Mouse (Mus musculus): ENCODE results near the gene Pip4k2c. TPM values are rescaled to one million over a fixed set of nuclear protein-coding genes. Genes with fewer than 3 reads are reported as not detected.

The Pip4k2c gene
- 16.9 and 17.3 TPM in 2 replicates for polyA plus RNA-seq (2015; fragmentation: Nextera tagmentation; extraction: Ambion mirVana)

DNA sequence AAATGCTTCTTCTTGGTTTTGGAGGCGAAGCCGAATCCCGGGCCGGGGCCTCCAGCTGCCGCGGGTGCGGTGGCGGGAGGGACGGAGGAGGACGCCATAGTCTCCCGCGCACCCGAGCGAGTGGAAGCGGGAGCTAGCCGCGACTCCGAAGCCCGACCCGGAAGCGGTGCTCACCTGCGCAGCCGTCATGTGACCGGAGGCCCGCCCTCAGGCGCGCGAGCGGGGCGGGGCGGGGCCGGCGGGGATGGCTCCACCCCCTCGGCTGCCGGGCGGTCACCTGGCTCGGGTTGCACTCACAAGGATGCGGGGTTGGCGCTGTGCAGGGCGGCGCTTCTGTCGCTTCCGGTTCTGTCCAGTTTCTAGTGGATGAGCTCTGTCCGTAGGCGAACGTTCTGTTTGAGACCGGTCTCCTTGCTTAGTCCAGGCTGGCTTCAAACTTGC is at the start of gene Pip4k2c:
Gene Pip4k2c, minus strand, starts transcription at position 172 of the 441 bp plus-strand sequence.
- Histone ChIP-seq H3K36me3 (peaks cover 21% of the 10 kb centered on the region), H3K9me3 (no peaks in the 10 kb centered on the region), H3K4me1 (replicated peaks) (peaks cover 15% of the 10 kb centered on the region), H3K9ac (replicated peaks) (peak within 1 kb of the TSS; percentile 81), H3K4me3 (replicated peaks) (peak within 1 kb of the TSS; percentile 68), H3K27ac (no peak within 1 kb of the TSS), H3K4me2 (replicated peaks) (peak within 1 kb of the TSS; percentile 81), H3K27me3 (no peaks in the 10 kb centered on the region)
- under 1% methylated on average over 47 of the region's 47 CpGs for WGBS
- peak; percentile 96 for ATAC-seq

DNA sequence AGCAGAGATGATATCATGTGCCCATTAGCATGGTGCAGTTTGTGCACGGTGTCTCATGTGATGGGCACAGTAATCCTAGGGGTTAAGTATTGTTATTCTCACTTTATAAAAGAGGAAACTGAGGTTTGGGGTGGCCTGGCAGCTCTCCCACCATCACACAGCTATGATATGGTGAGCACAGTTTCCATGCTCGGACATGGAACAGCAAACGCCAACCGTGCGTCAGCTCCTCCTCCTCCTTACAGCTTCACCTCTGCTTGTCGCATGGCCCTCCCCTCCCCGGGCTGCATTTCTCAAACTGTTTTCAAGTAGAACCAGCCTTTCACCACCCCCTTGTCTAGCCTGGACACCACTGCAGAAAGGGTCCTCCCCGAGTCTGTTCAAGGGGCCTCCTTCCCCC is 47.1 kb upstream of the Pip4k2c start:
- Histone ChIP-seq H3K9ac (replicated peaks) (peak overlapping the region; percentile 56; the same call in 1 of the 2 replicates), H3K4me2 (replicated peaks) (peak overlapping the region; percentile 62), H3K36me3 (peaks cover 18% of the 10 kb centered on the region), H3K4me3 (replicated peaks) (no peak overlapping the region), H3K4me1 (replicated peaks) (peaks cover 58% of the 10 kb centered on the region), H3K27me3 (no peaks in the 10 kb centered on the region; the same call in 1 of the 2 replicates), H3K27ac (no peak overlapping the region), H3K9me3 (no peaks in the 10 kb centered on the region)
- no peak for ATAC-seq
- WGBS, result 82% methylated on average over 8 of the region's 8 CpGs

- H3K9me3 ChIP-seq, result no peaks in the 10 kb centered on the region
- WGBS, result 80% methylated on average over 6 of the region's 6 CpGs
- H3K27ac ChIP-seq, result no peak overlapping the region
- peaks cover 55% of the 10 kb centered on the region for H3K4me1 ChIP-seq (replicated peaks)
- H3K4me2 ChIP-seq (replicated peaks), result peak overlapping the region; percentile 62; the same call in 1 of the 2 replicates
- no peak overlapping the region for H3K9ac ChIP-seq (replicated peaks)
- H3K4me3 ChIP-seq (replicated peaks), result no peak overlapping the region
- peaks cover 18% of the 10 kb centered on the region for H3K36me3 ChIP-seq
- no peak for ATAC-seq
- no peaks in the 10 kb centered on the region for H3K27me3 ChIP-seq
Measured at GRCm38 (mm10) chr10:127257790-127258189, 46.4 kb upstream of the Pip4k2c start.

- peak; percentile 55 for ATAC-seq
- no peak overlapping the region for H3K9ac ChIP-seq (replicated peaks)
- H3K4me3 ChIP-seq (replicated peaks), result no peak overlapping the region
- H3K4me2 ChIP-seq (replicated peaks), result peak overlapping the region; percentile 33
- no peaks in the 10 kb centered on the region for H3K27me3 ChIP-seq
- 23% methylated on average over 14 of the region's 14 CpGs for WGBS
- no peaks in the 10 kb centered on the region for H3K9me3 ChIP-seq
- H3K27ac ChIP-seq, result peak overlapping the region; percentile 39; the same call in 1 of the 2 replicates
- peaks cover 27% of the 10 kb centered on the region for H3K36me3 ChIP-seq
- peaks cover 45% of the 10 kb centered on the region for H3K4me1 ChIP-seq (replicated peaks)
Measured at GRCm38 (mm10) chr10:127255625-127256345, 44.4 kb upstream of the Pip4k2c start.

DNA sequence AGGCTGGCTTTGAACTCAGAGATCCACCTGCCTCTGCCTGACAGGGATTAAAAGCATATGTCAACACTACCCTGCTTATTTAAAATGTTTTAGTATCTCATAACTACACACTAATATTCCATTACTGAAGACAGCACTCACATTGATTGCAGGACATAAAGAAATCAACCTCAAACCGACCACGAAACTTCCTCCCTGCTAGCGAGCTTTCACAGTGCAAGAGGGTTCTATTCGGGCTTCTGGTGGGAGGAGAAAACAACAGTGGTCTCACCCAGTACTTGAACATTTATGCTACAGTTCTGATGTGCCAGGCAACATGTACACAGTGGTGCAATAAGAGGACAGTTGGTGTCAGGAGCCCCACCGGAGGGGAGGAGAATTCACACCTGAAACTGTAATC is 39.4 kb upstream of the Pip4k2c start:
- no peaks in the 10 kb centered on the region for H3K27me3 ChIP-seq
- peaks cover 38% of the 10 kb centered on the region for H3K36me3 ChIP-seq
- H3K4me1 ChIP-seq (replicated peaks), result 0 out of 2 replicates have a peak, but pooled peaks cover 2% of the 10 kb centered on the region
- no peak overlapping the region for H3K9ac ChIP-seq (replicated peaks)
- no peak for ATAC-seq
- H3K27ac ChIP-seq, result no peak overlapping the region
- H3K4me3 ChIP-seq (replicated peaks), result no peak overlapping the region
- no peaks in the 10 kb centered on the region for H3K9me3 ChIP-seq
- H3K4me2 ChIP-seq (replicated peaks), result no peak overlapping the region
- WGBS, result 91% methylated on average over 5 of the region's 5 CpGs

DNA sequence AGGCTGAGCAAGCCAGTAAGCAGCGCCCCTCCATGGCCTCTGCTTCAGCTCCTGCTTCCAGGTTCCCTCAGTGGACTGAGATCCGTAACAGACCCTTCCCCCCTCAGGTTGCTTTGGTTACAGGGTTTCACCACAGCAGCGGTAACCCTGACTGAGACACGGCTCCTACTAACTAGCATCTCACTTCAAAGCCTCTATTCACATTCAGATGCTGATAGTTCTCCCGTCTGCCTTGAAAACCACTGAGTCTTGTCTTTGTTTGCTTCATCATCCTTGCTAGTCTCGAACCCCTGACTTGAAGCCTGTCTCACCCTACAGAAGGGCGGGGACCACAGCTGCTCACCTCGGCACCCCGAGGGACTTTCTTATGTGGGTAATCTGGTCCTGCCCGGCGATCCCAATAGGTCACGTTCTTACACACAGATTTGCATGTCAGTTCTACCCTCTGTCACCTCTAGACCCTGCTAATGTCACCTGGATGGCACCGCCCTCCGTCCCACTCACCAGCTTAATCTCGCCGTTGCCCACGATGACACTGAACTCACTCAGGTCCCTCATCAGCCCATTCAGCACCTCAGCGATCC is 26.9 kb upstream of the Pip4k2c start:
- no peak overlapping the region for H3K4me3 ChIP-seq (replicated peaks)
- WGBS, result 73% methylated on average over 18 of the region's 18 CpGs
- no peak overlapping the region for H3K27ac ChIP-seq
- H3K4me2 ChIP-seq (replicated peaks), result no peak overlapping the region
- no peaks in the 10 kb centered on the region for H3K27me3 ChIP-seq
- ATAC-seq, result no peak
- no peak overlapping the region for H3K9ac ChIP-seq (replicated peaks)
- H3K9me3 ChIP-seq, result no peaks in the 10 kb centered on the region
- H3K36me3 ChIP-seq, result peaks cover 93% of the 10 kb centered on the region
- H3K4me1 ChIP-seq (replicated peaks), result no peaks in the 10 kb centered on the region

DNA sequence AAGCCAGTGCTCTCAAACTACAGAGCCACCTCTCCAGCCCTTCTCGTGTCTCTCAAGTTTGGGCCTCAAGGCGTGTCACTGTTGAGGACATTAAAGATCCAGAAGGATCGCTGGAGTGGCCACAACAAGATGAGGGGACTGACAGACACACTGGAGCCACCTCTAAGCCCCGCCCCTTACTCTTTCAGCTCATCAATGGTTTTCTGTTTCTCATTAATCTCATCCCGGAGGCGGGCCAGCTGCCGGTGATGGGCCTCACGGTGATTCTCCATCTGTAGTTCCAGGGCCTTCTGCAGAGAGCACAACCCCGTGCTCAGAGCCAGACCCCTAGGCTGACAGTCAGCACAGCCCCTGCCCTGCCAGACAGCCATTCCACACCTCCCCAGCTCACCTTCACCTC is 25.2 kb upstream of the Pip4k2c start:
- Histone ChIP-seq H3K4me1 (replicated peaks) (no peaks in the 10 kb centered on the region), H3K9me3 (no peaks in the 10 kb centered on the region), H3K27me3 (no peaks in the 10 kb centered on the region), H3K4me3 (replicated peaks) (no peak overlapping the region), H3K27ac (no peak overlapping the region), H3K4me2 (replicated peaks) (no peak overlapping the region), H3K36me3 (peaks cover 93% of the 10 kb centered on the region), H3K9ac (replicated peaks) (no peak overlapping the region)
- 0 out of 2 replicates have a peak, but pooled peaks have one; percentile 14 for ATAC-seq
- WGBS, result 46% methylated on average over 9 of the region's 9 CpGs

- Histone ChIP-seq H3K27me3 (no peaks in the 10 kb centered on the region), H3K4me3 (replicated peaks) (no peak overlapping the region), H3K27ac (no peak overlapping the region), H3K4me1 (replicated peaks) (no peaks in the 10 kb centered on the region), H3K4me2 (replicated peaks) (no peak overlapping the region), H3K9ac (replicated peaks) (no peak overlapping the region), H3K9me3 (no peaks in the 10 kb centered on the region), H3K36me3 (peaks cover 85% of the 10 kb centered on the region)
- 82% methylated on average over 9 of the region's 9 CpGs for WGBS
- ATAC-seq, result no peak
Measured at GRCm38 (mm10) chr10:127233141-127233540, 21.8 kb upstream of the Pip4k2c start.

DNA sequence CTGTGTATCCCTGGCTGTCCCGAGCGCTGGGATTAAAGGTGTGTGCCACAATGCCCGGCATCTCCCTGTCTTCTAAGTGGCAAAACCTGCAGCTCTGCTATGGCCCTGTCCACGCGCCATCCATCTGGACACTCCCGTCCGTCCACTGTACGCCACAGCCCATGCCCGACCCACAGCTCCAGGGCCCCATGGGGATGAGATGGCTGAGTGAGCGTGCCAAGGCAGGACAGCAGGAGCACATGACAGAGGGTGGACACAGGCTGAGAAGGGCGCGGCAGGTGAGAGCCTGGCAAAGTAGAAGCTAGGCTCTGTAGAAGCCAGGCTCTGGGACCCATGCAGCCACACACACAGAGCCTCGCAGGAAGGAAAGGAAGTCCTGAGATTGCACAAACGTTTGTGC is 20.4 kb upstream of the Pip4k2c start:
- no peaks in the 10 kb centered on the region for H3K9me3 ChIP-seq
- no peak overlapping the region for H3K9ac ChIP-seq (replicated peaks)
- peaks cover 5% of the 10 kb centered on the region; the same call in 1 of the 2 replicates for H3K27me3 ChIP-seq
- WGBS, result 85% methylated on average over 14 of the region's 14 CpGs
- H3K4me1 ChIP-seq (replicated peaks), result no peaks in the 10 kb centered on the region
- H3K4me2 ChIP-seq (replicated peaks), result no peak overlapping the region
- no peak overlapping the region for H3K27ac ChIP-seq
- ATAC-seq, result no peak
- H3K4me3 ChIP-seq (replicated peaks), result no peak overlapping the region
- peaks cover 84% of the 10 kb centered on the region for H3K36me3 ChIP-seq

- Histone ChIP-seq H3K27me3 (peaks cover 5% of the 10 kb centered on the region; the same call in 1 of the 2 replicates), H3K9me3 (no peaks in the 10 kb centered on the region), H3K4me2 (replicated peaks) (no peak overlapping the region), H3K9ac (replicated peaks) (no peak overlapping the region), H3K4me1 (replicated peaks) (no peaks in the 10 kb centered on the region), H3K36me3 (peaks cover 79% of the 10 kb centered on the region), H3K27ac (no peak overlapping the region), H3K4me3 (replicated peaks) (no peak overlapping the region)
- 90% methylated on average over 12 of the region's 12 CpGs for WGBS
- ATAC-seq, result no peak
Measured at GRCm38 (mm10) chr10:127230693-127231092, 19.3 kb upstream of the Pip4k2c start.

GRCm38 (mm10) chr10:127228897-127229296 is 17.5 kb upstream of the Pip4k2c start:
- H3K27ac ChIP-seq, result no peak overlapping the region
- H3K9me3 ChIP-seq, result no peaks in the 10 kb centered on the region
- no peak overlapping the region for H3K9ac ChIP-seq (replicated peaks)
- 27% methylated on average over 4 of the region's 4 CpGs for WGBS
- no peak overlapping the region for H3K4me3 ChIP-seq (replicated peaks)
- peaks cover 5% of the 10 kb centered on the region; the same call in 1 of the 2 replicates for H3K27me3 ChIP-seq
- H3K36me3 ChIP-seq, result peaks cover 69% of the 10 kb centered on the region
- ATAC-seq, result peak; percentile 22; the same call in 1 of the 2 replicates
- no peak overlapping the region for H3K4me2 ChIP-seq (replicated peaks)
- no peaks in the 10 kb centered on the region for H3K4me1 ChIP-seq (replicated peaks)

GRCm38 (mm10) chr10:127227163-127227562 is 15.8 kb upstream of the Pip4k2c start:
- H3K9ac ChIP-seq (replicated peaks), result no peak overlapping the region
- no peak overlapping the region for H3K4me3 ChIP-seq (replicated peaks)
- ATAC-seq, result no peak
- H3K36me3 ChIP-seq, result peaks cover 52% of the 10 kb centered on the region
- WGBS, result 90% methylated on average over 8 of the region's 8 CpGs
- no peak overlapping the region for H3K4me2 ChIP-seq (replicated peaks)
- no peak overlapping the region for H3K27ac ChIP-seq
- H3K27me3 ChIP-seq, result peaks cover 5% of the 10 kb centered on the region; the same call in 1 of the 2 replicates
- H3K9me3 ChIP-seq, result no peaks in the 10 kb centered on the region
- no peaks in the 10 kb centered on the region for H3K4me1 ChIP-seq (replicated peaks)
